Mouse (Mus musculus): ENCODE measurements at regions not wholly inside any gene's neighbourhood (a gene's known extent, or its start where the extent isn't known, plus 50 kb on each side); places are given as distances from the start of the nearest gene placed in this dataset.

- H3K4me2 ChIP-seq (ENCODE audit: low read length): no peak overlapping the region
- H3K27ac ChIP-seq (ENCODE audit: low read depth, low read length): no peak overlapping the region
- ATAC-seq: no peak
- H3K4me1 ChIP-seq (ENCODE audit: control insufficient read depth, insufficient read depth, low read depth, low read length): no peaks in the 10 kb centered on the region
- H3K4me3 ChIP-seq (ENCODE audit: low read length): no peak overlapping the region
- no peaks in the 10 kb centered on the region for H3K36me3 ChIP-seq (ENCODE audit: control insufficient read depth, insufficient read depth, low read length)
- no peak overlapping the region for H3K9ac ChIP-seq (ENCODE audit: low read depth, low read length)
- 83% methylated on average over 11 of the region's 11 CpGs for WGBS
- H3K27me3 ChIP-seq (replicated peaks; ENCODE audit: control insufficient read depth, insufficient read depth, low read length): no peaks in the 10 kb centered on the region
- H3K9me3 ChIP-seq (ENCODE audit: control insufficient read depth, low read length): no peaks in the 10 kb centered on the region
Measured at GRCm38 (mm10) chr6:24384193-24384888, 130.5 kb downstream of the Iqub start.

- Histone ChIP-seq H3K9ac (ENCODE audit: low read depth, low read length) (no peak overlapping the region), H3K36me3 (ENCODE audit: control insufficient read depth, insufficient read depth, low read length) (no peaks in the 10 kb centered on the region), H3K4me2 (ENCODE audit: low read length) (no peak overlapping the region), H3K27me3 (replicated peaks; ENCODE audit: control insufficient read depth, insufficient read depth, low read length) (no peaks in the 10 kb centered on the region), H3K27ac (ENCODE audit: low read depth, low read length) (no peak overlapping the region), H3K9me3 (ENCODE audit: control insufficient read depth, low read length) (no peaks in the 10 kb centered on the region), H3K4me3 (ENCODE audit: low read length) (no peak overlapping the region), H3K4me1 (ENCODE audit: control insufficient read depth, insufficient read depth, low read depth, low read length) (no peaks in the 10 kb centered on the region)
- no peak for ATAC-seq
- WGBS: 83% methylated on average over 2 of the region's 2 CpGs
Measured at GRCm38 (mm10) chr6:24379859-24380258, 135.0 kb downstream of the Iqub start.

- ATAC-seq: no peak
- H3K9ac ChIP-seq (ENCODE audit: low read depth, low read length): no peak overlapping the region
Measured at GRCm38 (mm10) chr6:24376728-24377127, 138.1 kb downstream of the Iqub start.

GRCm38 (mm10) chr6:24373161-24373560, 141.7 kb downstream of the Iqub start:
- Histone ChIP-seq H3K9ac (ENCODE audit: low read depth, low read length) (no peak overlapping the region), H3K27me3 (replicated peaks; ENCODE audit: control insufficient read depth, insufficient read depth, low read length) (no peaks in the 10 kb centered on the region), H3K4me1 (ENCODE audit: control insufficient read depth, insufficient read depth, low read depth, low read length) (no peaks in the 10 kb centered on the region), H3K27ac (ENCODE audit: low read depth, low read length) (no peak overlapping the region), H3K9me3 (ENCODE audit: control insufficient read depth, low read length) (no peaks in the 10 kb centered on the region), H3K4me3 (ENCODE audit: low read length) (no peak overlapping the region), H3K4me2 (ENCODE audit: low read length) (no peak overlapping the region), H3K36me3 (ENCODE audit: control insufficient read depth, insufficient read depth, low read length) (no peaks in the 10 kb centered on the region)
- WGBS: 88% methylated on average over 6 of the region's 6 CpGs
- ATAC-seq: no peak

More at GRCm38 (mm10) chr6:24376728-24377127, 138.1 kb downstream of the Iqub start:
- H3K4me2 ChIP-seq (ENCODE audit: low read length): no peak overlapping the region
- no peaks in the 10 kb centered on the region for H3K27me3 ChIP-seq (replicated peaks; ENCODE audit: control insufficient read depth, insufficient read depth, low read length)
- H3K27ac ChIP-seq (ENCODE audit: low read depth, low read length): no peak overlapping the region
- no peaks in the 10 kb centered on the region for H3K4me1 ChIP-seq (ENCODE audit: control insufficient read depth, insufficient read depth, low read depth, low read length)
- WGBS: 59% methylated on average over 4 of the region's 4 CpGs
- no peaks in the 10 kb centered on the region for H3K9me3 ChIP-seq (ENCODE audit: control insufficient read depth, low read length)
- H3K36me3 ChIP-seq (ENCODE audit: control insufficient read depth, insufficient read depth, low read length): no peaks in the 10 kb centered on the region
- H3K4me3 ChIP-seq (ENCODE audit: low read length): no peak overlapping the region

GRCm38 (mm10) chr6:24371680-24372079, 143.2 kb downstream of the Iqub start:
- no peaks in the 10 kb centered on the region for H3K9me3 ChIP-seq (ENCODE audit: control insufficient read depth, low read length)
- no peak overlapping the region for H3K27ac ChIP-seq (ENCODE audit: low read depth, low read length)
- ATAC-seq: no peak
- 77% methylated on average over 1 of the region's 1 CpGs for WGBS
- H3K4me1 ChIP-seq (ENCODE audit: control insufficient read depth, insufficient read depth, low read depth, low read length): no peaks in the 10 kb centered on the region
- H3K9ac ChIP-seq (ENCODE audit: low read depth, low read length): no peak overlapping the region
- H3K27me3 ChIP-seq (replicated peaks; ENCODE audit: control insufficient read depth, insufficient read depth, low read length): no peaks in the 10 kb centered on the region
- no peak overlapping the region for H3K4me2 ChIP-seq (ENCODE audit: low read length)
- H3K36me3 ChIP-seq (ENCODE audit: control insufficient read depth, insufficient read depth, low read length): no peaks in the 10 kb centered on the region
- no peak overlapping the region for H3K4me3 ChIP-seq (ENCODE audit: low read length)

- Histone ChIP-seq H3K4me3 (ENCODE audit: low read length) (no peak overlapping the region), H3K4me2 (ENCODE audit: low read length) (no peak overlapping the region), H3K27ac (ENCODE audit: low read depth, low read length) (no peak overlapping the region), H3K4me1 (ENCODE audit: control insufficient read depth, insufficient read depth, low read depth, low read length) (no peaks in the 10 kb centered on the region), H3K36me3 (ENCODE audit: control insufficient read depth, insufficient read depth, low read length) (no peaks in the 10 kb centered on the region), H3K9me3 (ENCODE audit: control insufficient read depth, low read length) (no peaks in the 10 kb centered on the region), H3K27me3 (replicated peaks; ENCODE audit: control insufficient read depth, insufficient read depth, low read length) (no peaks in the 10 kb centered on the region), H3K9ac (ENCODE audit: low read depth, low read length) (no peak overlapping the region)
- WGBS: 11% methylated on average over 5 of the region's 5 CpGs
- peak; percentile 98 for ATAC-seq
Measured at GRCm38 (mm10) chr6:24350882-24351281, 164.0 kb downstream of the Iqub start.

- no peak overlapping the region for H3K27ac ChIP-seq (ENCODE audit: low read depth, low read length)
- no peak for ATAC-seq
- no peaks in the 10 kb centered on the region for H3K9me3 ChIP-seq (ENCODE audit: control insufficient read depth, low read length)
- WGBS: 39% methylated on average over 8 of the region's 8 CpGs
- H3K36me3 ChIP-seq (ENCODE audit: control insufficient read depth, insufficient read depth, low read length): no peaks in the 10 kb centered on the region
- no peaks in the 10 kb centered on the region for H3K27me3 ChIP-seq (replicated peaks; ENCODE audit: control insufficient read depth, insufficient read depth, low read length)
- no peaks in the 10 kb centered on the region for H3K4me1 ChIP-seq (ENCODE audit: control insufficient read depth, insufficient read depth, low read depth, low read length)
- H3K9ac ChIP-seq (ENCODE audit: low read depth, low read length): no peak overlapping the region
- H3K4me3 ChIP-seq (ENCODE audit: low read length): no peak overlapping the region
- H3K4me2 ChIP-seq (ENCODE audit: low read length): peak overlapping the region; percentile 40
Measured at GRCm38 (mm10) chr6:24348481-24349062, 166.3 kb downstream of the Iqub start.

- peak; percentile 43; the same call in 1 of the 2 replicates for ATAC-seq
Measured at GRCm38 (mm10) chr6:24347745-24348480, 167.0 kb downstream of the Iqub start.

GRCm38 (mm10) chr6:24342471-24342870, 172.4 kb downstream of the Iqub start:
- Histone ChIP-seq H3K9ac (ENCODE audit: low read depth, low read length) (no peak overlapping the region), H3K27ac (ENCODE audit: low read depth, low read length) (no peak overlapping the region), H3K4me2 (ENCODE audit: low read length) (no peak overlapping the region), H3K4me3 (ENCODE audit: low read length) (no peak overlapping the region), H3K27me3 (replicated peaks; ENCODE audit: control insufficient read depth, insufficient read depth, low read length) (no peaks in the 10 kb centered on the region), H3K4me1 (ENCODE audit: control insufficient read depth, insufficient read depth, low read depth, low read length) (no peaks in the 10 kb centered on the region), H3K36me3 (ENCODE audit: control insufficient read depth, insufficient read depth, low read length) (no peaks in the 10 kb centered on the region), H3K9me3 (ENCODE audit: control insufficient read depth, low read length) (no peaks in the 10 kb centered on the region)
- no peak for ATAC-seq

More at GRCm38 (mm10) chr6:24347745-24348480, 167.0 kb downstream of the Iqub start:
- Histone ChIP-seq H3K4me3 (ENCODE audit: low read length) (no peak overlapping the region), H3K4me1 (ENCODE audit: control insufficient read depth, insufficient read depth, low read depth, low read length) (no peaks in the 10 kb centered on the region), H3K27ac (ENCODE audit: low read depth, low read length) (no peak overlapping the region), H3K9ac (ENCODE audit: low read depth, low read length) (no peak overlapping the region), H3K4me2 (ENCODE audit: low read length) (peak overlapping the region; percentile 40), H3K27me3 (replicated peaks; ENCODE audit: control insufficient read depth, insufficient read depth, low read length) (no peaks in the 10 kb centered on the region), H3K36me3 (ENCODE audit: control insufficient read depth, insufficient read depth, low read length) (no peaks in the 10 kb centered on the region), H3K9me3 (ENCODE audit: control insufficient read depth, low read length) (no peaks in the 10 kb centered on the region)
- WGBS: 36% methylated on average over 13 of the region's 13 CpGs

All from hindbrain, embryonic 16.5 days (tissue).